Mouse (Mus musculus) cerebellum, adult 9-10 months (tissue): Measurements from ENCODE around the gene Dnmt1.

Experiments
- DNase-seq: peaks from one replicate; pipeline ENCODE4 v3.0.0; 2022

The Dnmt1 gene

GRCm38 (mm10) chr9:20976216-20976960, 16.7 kb upstream of the Dnmt1 start, which contains the start of gene S1pr2:
Gene S1pr2, minus strand, starts transcription at chr9:20976781.
- DNase-seq, result peak; percentile 27

GRCm38 (mm10) chr9:20975431-20976215, 15.9 kb upstream of the Dnmt1 start:
- DNase-seq, result no peak

GRCm38 (mm10) chr9:20973682-20974075, 14.0 kb upstream of the Dnmt1 start:
- DNase-seq, result no peak

GRCm38 (mm10) chr9:20973001-20973681, 13.5 kb upstream of the Dnmt1 start:
- DNase-seq, result no peak

- DNase-seq, result peak; percentile 30
Observed at GRCm38 (mm10) chr9:20972141-20972992, 12.7 kb upstream of the Dnmt1 start.

- DNase-seq, result no peak
Observed at GRCm38 (mm10) chr9:20971751-20972140, 12.1 kb upstream of the Dnmt1 start.

GRCm38 (mm10) chr9:20966747-20967146, 7.1 kb upstream of the Dnmt1 start:
- no peak for DNase-seq

- DNase-seq, result no peak
Observed at GRCm38 (mm10) chr9:20966008-20966407, 6.3 kb upstream of the Dnmt1 start.

GRCm38 (mm10) chr9:20965606-20966005, 5.9 kb upstream of the Dnmt1 start:
- no peak for DNase-seq

- DNase-seq, result no peak
Observed at GRCm38 (mm10) chr9:20961557-20961956, 1.9 kb upstream of the Dnmt1 start.

GRCm38 (mm10) chr9:20956989-20957388, 2.7 kb downstream of the Dnmt1 start:
- no peak for DNase-seq

GRCm38 (mm10) chr9:20952520-20953227, 7.0 kb downstream of the Dnmt1 start:
- DNase-seq, result peak; percentile 98

- peak; percentile 29 for DNase-seq
Observed at GRCm38 (mm10) chr9:20951966-20952519, 7.6 kb downstream of the Dnmt1 start.

- DNase-seq, result peak; percentile 59
Observed at GRCm38 (mm10) chr9:20951441-20951840, 8.2 kb downstream of the Dnmt1 start.

GRCm38 (mm10) chr9:20950419-20950818, 9.3 kb downstream of the Dnmt1 start:
- DNase-seq, result no peak

- DNase-seq, result no peak
Observed at GRCm38 (mm10) chr9:20946066-20946880, 13.4 kb downstream of the Dnmt1 start.

GRCm38 (mm10) chr9:20944697-20945370, 14.9 kb downstream of the Dnmt1 start:
- DNase-seq, result no peak

- no peak for DNase-seq
Observed at GRCm38 (mm10) chr9:20943911-20944310, 15.8 kb downstream of the Dnmt1 start.

- no peak for DNase-seq
Observed at GRCm38 (mm10) chr9:20943396-20943795, 16.3 kb downstream of the Dnmt1 start.

- DNase-seq, result no peak
Observed at GRCm38 (mm10) chr9:20923258-20923657, 36.4 kb downstream of the Dnmt1 start.
